Mouse (Mus musculus) kidney, postnatal 4 days (tissue): Measurements from ENCODE around the gene Frmd4a.
"Not testable (repeated sequence)": the region's sequence is repeated elsewhere in the genome, so short reads cannot be mapped to it uniquely, and the experiment has no call there.

Experiments used
- DNase-seq, 2 experiments: peaks; one replicate each; pipeline ENCODE4 v3.0.0; 2021; ENCODE audit warnings: mixed read lengths in 2 of 2

The Frmd4a gene

DNA sequence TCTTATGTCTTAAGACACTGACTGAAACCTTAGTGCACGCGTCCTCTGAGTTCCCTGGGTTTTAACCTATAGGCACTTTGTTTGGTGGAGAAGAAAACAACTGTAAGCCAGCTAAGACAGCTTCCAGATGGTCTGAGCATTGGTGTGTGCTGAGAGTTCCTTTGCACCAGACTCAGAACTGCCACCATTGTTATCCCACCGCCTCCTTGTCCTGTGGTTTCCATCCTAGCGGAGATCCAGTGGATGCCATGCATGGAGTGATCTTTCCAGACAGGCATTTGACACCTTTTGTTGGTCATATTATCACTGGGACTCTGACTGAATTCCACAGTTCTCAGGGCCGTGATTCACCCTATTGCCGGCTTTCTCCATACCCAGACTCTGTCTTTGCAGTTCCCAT lies 205.8 kb downstream of the Frmd4a start:
- no peak for DNase-seq

GRCm38 (mm10) chr2:4226941-4227558 lies 209.5 kb downstream of the Frmd4a start:
- peak; percentile 13 to 35 for DNase-seq

GRCm38 (mm10) chr2:4227563-4227962 lies 210.0 kb downstream of the Frmd4a start:
- DNase-seq, result peak; percentile 26 to 53

DNA sequence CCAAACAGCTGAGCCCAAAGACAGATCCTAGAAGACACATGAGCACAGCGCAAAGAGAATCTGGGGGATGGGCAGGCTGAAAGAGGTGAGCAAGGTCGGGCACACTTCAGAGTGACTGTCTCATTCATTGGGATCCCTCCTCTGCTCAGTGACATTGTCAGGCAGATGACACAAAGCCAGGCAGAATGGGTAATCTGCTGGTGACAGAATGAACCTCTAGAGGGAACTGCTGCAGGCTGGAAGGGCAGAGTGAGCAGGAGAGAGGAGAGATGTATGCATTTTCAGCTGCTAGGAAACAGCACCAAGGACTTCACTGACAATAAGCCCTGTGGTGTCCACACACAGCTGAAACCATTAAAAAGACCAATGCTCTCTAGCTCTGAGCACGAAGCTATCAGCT lies 211.0 kb downstream of the Frmd4a start:
- no peak for DNase-seq

GRCm38 (mm10) chr2:4232335-4232734 lies 214.8 kb downstream of the Frmd4a start:
- DNase-seq, result no peak

GRCm38 (mm10) chr2:4232761-4233322 lies 215.3 kb downstream of the Frmd4a start:
- DNase-seq, result peak in 1 of 2 experiments; percentile 29

- no peak for DNase-seq
These were observed 220.2 kb downstream of the Frmd4a start for GRCm38 (mm10) chr2:4237686-4238085.

DNA sequence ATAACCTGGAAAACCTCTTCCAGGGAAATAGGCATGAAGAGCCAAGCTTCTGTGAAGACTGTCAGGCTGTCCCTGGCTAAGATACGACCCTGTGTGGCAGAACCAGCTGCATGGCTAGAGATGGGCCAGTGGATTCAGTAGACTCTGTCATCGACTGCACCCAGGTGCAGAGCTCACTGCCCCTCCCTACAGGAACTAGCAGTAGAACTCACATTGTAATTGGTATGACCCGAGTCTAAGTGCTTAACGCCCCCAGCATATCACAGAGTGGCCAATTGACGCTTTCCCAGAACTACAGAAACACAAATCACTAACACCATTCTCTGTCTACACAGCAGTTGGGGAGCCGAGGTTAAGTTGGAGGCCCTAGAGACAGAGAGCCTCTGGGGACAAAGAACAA lies 232.2 kb downstream of the Frmd4a start:
- no peak for DNase-seq

DNA sequence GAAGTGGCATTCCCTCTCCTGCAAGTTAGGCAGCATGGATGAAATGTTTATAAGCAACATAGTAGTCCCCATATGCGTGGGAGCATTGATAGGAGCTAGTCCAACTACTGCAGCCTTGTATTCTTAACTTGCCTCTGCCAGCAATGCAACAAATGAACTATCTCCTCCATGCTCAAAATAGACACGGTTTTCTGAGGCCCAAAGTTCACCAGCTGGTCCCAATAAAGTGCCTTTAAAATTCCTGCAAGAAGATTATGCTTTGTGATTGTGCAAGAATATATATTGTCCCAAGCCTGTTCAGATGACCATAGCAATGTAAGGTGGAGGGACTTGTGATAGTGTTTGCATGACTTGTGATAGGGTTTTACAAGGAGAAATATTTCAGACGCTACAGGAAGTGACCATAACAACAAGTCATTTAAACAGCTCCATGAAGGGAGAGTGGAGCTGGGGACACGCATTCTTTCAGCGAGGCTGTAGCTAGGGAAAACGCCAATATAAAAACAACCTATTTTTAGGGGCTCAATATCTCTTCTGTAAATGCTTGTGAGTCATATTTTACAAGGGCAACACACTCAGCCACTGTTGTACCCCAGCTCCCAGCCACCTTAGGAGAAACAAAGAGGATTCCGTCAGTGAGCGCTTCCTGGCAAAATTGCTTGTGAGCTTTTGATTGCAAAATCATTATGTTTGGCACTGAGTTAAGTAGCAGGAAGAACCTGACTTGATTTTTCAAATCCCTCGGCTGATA lies 235.2 kb downstream of the Frmd4a start:
- DNase-seq, result peak in 1 of 2 experiments; percentile 17

- peak; percentile 71 to 77 for DNase-seq
These were observed 235.8 kb downstream of the Frmd4a start for GRCm38 (mm10) chr2:4253348-4253747.

DNA sequence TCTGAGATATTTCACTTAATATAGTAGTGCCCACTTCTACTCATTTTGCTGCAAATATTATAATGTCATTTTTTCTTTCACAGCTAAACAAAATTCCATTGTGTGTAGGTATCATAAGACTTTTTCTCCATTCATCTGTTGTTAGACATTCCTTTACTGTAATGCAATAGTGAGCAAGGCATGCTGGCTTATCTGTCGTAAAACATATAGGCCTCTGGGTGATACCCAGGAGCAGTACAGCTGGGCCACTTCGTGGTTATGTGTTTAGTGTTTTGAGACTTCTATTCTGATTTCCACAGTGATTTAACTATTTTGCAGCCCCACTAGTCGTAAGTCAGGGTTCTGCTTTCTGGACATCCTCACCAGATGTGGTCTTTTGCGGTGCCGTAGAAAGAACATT lies 236.6 kb downstream of the Frmd4a start:
- no peak for DNase-seq

DNA sequence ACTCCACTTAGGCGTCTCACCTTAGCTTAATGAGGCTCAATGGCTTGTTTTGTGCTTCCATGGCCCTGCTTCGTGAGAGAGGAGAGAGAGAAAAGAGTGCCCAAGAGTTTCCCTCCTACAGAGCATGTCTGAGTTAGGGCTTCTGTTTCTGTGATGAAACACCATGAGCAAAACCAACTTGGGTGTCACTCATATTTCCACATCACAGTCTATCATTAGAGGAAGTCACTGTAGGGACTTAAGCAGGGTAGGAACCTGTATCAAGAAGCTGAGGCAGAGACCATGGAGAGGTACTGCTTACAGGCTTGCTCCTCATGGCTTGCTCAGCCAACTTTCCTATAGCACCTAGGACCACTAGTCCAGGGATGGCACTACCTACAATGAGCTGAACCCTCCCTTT lies 238.7 kb downstream of the Frmd4a start:
- no peak for DNase-seq

DNA sequence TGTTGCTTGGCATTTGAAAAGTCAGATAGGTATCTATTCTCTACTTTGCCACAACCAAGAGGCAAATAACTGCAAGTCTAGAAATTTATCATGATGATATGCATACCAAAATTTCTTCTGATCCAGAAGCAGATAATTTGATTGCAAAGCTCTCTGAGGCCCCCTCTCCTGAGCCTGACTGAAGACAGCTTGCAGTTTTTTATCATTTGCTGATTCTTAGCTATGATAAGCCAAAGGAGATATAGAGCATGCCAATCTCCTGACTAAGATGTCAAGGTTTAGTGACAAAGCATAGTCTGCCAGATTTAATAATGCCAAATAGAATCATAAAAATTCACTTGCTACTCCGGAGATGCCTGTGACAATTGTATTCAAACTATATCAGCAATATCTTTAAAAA lies 240.1 kb downstream of the Frmd4a start:
- DNase-seq, result no peak

DNA sequence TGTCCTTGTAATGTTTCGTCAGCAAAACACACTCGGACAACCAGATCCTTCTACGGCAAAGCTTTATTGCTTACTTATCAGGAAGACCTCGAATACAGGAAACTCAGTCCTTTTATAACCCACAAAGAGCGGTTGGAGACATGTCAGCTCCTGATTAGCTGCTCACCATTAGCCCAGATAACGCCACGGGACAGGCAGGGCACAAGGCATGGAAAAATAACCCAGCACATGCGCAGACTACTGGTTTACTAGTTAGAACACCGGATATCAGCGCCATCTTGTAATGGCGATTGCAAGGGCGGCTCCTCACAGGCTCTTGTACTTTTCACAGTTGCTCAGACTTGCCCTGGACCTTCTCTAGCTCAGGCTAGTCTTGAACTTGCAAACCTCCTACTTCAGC lies 241.3 kb downstream of the Frmd4a start:
- not testable (repeated sequence) for DNase-seq

- DNase-seq, result peak in 1 of 2 experiments; percentile 13
These were observed 243.0 kb downstream of the Frmd4a start for GRCm38 (mm10) chr2:4260324-4261058.

DNA sequence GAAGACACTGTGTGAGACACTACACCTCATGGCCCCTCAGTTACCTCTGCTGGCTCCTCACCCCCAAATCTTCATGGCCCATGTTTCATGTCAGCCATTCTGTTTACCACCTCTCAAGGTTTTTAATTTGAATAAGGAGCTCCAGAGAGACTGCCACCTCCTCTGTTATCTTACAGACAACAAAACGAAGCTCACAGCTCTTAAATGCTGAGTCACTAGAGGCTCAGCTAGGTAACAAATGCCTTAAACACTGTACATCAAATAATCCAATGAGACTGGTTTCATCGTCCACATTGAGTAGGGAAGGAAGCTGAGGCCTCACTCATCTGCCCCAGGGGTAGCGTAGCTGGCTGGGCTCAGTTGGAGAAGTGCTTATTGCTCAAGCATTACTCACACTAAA lies 245.2 kb downstream of the Frmd4a start:
- no peak for DNase-seq

DNA sequence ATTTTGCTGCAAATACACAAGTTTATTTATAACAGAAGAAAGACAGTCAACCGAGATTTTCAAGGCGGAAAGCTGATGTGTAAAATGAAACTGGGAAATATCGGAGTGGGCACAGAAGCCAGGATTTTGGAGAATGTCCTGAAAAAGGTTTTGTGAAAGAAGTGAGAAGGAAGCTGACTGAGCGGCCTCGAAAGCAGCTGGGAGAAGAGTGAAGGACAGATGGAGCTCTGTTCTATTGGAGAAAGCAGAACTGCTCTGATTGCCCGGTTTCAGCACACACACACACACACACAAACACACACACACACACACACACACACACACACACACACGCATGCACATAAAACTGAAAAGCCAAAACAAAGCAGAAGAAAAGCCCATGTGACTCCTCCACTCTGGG lies 249.9 kb downstream of the Frmd4a start:
- no peak for DNase-seq

GRCm38 (mm10) chr2:4282777-4283176 lies 265.3 kb downstream of the Frmd4a start:
- DNase-seq, result peak; percentile 52 to 64

GRCm38 (mm10) chr2:4285693-4286291 lies 268.3 kb downstream of the Frmd4a start:
- no peak for DNase-seq

DNA sequence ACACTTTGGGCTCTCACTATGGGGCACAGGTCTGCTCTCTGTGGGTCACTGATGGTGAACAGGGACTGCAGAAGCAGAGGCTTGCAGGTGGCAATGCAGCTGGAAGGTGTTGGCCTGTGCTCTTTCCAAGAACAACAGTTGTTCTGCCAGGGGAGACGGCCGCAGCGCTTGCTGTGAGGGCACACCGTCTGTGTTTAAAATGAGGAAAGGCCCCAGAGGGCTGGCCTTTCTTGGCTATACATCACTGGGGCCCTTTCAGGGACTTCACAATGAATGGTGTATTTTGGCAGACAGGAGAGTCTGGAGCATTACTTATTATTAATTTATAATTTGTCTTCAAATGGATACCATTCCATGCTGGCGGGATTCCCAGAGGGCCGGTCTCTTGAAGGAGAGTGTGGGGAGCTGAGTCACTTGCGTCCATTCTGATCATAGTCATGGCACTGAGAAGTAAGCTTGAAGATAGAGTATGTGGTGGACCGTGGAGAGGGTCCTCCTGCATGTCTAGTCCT lies 268.9 kb downstream of the Frmd4a start:
- DNase-seq, result peak; percentile 57 to 59

DNA sequence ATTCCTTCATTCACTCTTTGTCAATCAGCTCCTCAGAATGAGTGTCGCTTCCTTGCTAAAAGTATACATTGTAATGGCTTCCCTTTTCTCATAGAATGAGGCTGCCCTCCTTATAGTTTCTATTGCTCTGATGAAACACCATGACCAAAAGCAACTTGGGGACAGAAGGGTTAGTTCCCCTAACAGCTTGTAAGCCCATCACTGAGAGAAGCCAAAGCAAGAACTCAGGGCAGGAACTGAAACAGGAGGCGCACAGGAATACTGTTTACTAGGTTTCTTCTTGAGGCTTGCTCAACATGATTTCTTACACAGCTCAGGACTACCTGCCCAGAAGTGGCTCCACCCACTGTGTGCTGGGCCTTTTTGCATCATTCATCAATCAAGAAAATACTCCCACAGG lies 273.0 kb downstream of the Frmd4a start:
- DNase-seq, result no peak

DNA sequence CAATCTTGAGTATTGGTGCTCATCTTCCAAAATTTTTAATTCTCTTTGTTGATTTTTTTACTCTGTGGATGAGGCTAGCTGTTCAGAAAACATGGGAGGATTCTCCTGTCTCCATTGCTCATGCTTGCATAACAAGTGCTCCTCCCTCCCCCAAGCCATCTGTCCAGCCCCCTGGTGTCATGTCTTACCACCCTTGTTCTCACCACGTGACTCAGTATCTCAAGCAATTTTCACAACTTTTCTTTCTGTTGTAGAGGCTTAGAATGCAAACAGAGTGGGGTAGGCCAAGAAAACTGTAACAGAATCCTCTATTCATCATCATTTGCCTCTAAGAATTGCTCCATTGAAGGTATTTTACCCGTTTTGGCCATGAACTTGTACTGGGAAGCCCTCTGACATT lies 273.6 kb downstream of the Frmd4a start:
- no peak for DNase-seq

- DNase-seq, result no peak
These were observed 274.2 kb downstream of the Frmd4a start for GRCm38 (mm10) chr2:4291671-4292070.
